Mouse (Mus musculus): ENCODE measurements around the gene Svs3b.
"Not testable (repeated sequence)": the region's sequence is repeated elsewhere in the genome, so short reads cannot be mapped to it uniquely, and the experiment has no call there.

The Svs3b gene

DNA sequence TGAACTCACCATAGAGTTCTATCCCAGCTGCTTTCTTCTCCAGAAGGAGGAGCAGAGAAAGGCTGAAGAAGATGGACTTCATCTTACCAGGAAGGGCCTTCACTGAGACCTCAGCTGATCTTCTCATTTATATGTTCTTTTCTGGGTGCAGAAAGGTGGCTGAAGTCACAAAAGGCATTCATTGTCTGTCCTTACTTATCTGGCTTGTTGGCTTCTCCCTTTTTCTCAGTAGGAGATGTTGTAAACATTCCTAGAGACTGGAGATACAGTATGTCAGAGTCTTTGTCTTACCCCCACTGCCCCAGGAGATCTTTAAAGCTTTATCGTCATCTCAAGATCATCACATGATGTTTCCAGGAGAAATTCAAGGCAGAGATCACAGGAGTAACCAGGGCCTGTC lies at the start of gene Svs3b:
TSS of gene Svs3b (minus strand) at position 101 of the 400 bp plus-strand sequence.
- not testable (repeated sequence) for DNase-seq (ENCODE audit: low spot score in 2 of 2)

DNA sequence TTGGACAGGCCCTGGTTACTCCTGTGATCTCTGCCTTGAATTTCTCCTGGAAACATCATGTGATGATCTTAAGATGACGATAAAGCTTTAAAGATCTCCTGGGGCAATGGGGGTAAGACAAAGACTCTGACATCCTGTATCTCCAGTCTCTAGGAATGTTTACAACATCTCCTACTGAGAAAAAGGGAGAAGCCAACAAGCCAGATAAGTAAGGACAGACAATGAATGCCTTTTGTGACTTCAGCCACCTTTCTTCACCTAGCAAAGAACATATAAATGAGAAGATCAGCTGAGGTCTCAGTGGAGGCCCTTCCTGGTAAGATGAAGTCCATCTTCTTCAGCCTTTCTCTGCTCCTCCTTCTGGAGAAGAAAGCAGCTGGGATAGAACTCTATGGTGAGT lies 32.5 kb upstream of the Svs3b start, which contains the start of gene Svs3a:
TSS of gene Svs3a (plus strand) at position 301 of the 400 bp plus-strand sequence.
- DNase-seq (ENCODE audit: low spot score in 2 of 2), result not testable (repeated sequence)

DNA sequence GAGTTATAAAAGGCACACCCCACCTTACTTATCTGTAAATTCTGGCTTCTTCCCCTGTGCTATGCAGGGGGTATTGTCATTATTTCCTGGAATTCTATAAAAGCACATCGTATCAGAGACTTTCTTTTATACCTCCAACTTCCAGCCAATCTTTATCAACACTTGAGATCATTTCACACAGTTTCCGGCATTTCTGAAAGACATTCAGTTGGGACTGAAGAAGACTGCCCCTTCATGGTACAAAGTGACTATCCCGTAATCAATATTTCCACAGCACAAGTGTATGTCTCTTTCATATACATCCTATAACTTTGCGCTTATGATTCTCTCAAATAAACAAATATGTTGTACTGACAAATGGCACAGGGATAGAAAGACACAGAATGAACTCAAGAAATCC lies 21.9 kb upstream of the Svs3b start, which contains the start of gene Svs4:
TSS of gene Svs4 (minus strand) at position 101 of the 400 bp plus-strand sequence.
- DNase-seq (ENCODE audit: low spot score in 2 of 2), result no peak

DNA sequence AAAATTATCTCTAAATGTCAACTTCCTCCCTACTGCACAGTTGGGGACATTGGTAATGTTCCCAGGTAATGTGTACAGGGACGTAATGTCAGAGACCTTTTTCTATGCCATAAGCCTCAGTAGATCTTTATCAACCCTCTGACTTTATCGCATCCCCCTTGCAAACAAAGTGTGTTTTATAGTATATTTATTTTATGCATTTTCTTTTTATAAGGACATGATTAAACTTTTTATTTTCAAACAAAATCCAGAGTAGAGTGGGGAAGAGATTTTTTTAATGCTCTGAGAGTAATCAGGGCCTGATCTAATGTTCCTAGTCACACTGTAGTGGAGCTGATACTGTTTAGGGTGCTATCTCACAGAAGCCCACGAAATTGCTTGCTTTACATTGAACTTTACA lies 18.1 kb downstream of the Svs3b start, which contains the start of gene Svs2:
TSS of gene Svs2 (minus strand) at position 101 of the 400 bp plus-strand sequence.
- DNase-seq (ENCODE audit: low spot score in 2 of 2), result no peak

DNA sequence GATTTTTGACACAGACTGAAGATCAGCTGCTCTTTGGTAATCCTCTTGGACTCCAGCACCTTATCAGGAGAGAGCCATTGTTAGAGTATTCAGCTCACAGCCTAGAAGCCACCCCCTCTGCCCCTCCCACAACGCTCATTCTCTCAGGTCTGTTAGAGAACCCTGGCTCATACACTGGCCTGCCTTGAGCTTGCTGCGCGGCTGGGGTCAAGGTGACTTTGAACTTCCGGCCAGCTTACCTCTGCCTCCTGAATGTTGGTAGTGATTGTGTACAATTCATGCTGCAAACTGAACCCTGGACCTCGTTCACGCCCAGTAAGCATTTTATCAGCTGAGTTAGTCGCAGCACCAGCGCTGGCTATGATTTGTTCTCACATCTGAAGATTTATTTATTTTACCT lies 23.8 kb downstream of the Svs3b start:
- no peak for DNase-seq (ENCODE audit: low spot score in 2 of 2)

DNA sequence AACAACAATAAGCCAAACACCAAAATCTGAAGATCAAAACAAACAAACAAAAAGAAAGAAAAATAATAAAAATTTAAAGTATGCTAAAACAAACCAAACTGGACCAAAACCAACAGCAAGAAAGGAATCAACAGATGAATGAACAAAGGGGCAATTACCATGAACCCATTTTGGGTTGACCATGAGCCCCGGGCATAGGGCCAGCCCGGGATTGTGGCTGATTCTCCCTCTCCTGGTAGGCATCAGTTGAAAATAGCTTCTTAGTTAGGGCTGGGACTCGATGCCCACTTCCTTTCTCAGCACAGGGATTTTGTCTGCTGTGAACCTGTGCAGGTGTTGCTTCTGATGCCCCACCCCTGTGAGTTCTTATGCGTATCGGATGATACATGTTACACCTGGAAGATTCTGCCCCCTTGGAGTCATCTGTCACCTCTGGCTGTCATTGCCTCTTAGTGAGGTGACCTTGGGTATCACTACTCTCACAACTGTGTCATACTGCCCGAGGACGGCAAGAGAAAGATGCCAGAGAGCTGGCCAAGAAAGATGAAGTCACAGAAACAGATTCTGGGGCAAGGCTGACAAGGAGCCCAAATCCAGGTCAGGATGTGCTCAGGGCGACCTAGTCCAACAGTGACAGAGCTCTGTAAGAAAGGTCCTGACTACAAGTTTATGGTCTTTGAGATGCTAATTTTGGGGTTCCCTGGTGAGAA lies 27.9 kb downstream of the Svs3b start:
- no peak for DNase-seq (ENCODE audit: low spot score in 2 of 2)

DNA sequence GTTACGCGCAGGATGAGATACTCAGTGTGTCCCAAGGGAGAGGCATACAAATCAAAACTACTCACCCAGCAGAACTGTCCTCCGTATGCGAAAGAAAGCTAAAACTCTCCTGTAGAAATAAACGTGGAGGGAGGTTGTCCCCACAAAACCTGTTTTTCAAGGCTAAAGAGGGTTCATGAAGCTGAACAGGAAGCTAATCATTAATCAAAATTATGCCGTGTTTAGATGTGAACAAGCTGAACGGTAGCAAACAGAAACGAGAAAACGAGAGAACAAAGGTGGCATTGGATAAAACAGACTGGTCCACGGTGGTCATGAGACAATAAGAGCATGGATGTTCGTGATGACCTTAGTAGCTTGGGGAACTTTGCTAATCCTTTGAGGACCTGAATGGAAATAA lies 34.9 kb downstream of the Svs3b start, which contains the start of gene Wfdc15b:
TSS of gene Wfdc15b (minus strand) at position 139 of the 400 bp plus-strand sequence.
- DNase-seq (ENCODE audit: low spot score in 2 of 2), result no peak

DNA sequence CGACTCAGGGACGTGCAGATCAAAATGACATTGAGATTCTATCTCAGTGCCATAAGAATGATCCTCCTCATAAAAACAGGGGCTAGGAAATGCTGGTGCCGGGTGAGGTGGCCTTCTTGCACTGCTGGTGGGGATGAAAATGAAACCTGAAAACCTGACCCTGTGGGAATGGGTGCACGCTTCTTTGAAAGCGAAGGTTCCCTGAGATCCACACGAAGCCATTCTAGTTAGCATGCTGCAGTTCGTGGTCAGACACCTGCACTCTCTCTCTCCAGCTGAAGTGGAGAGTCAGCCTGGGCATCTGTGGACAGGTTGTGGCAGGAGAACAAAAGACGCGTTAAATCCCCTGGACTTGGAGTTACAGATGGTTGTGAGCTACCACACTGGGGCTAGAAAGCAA lies 37.1 kb downstream of the Svs3b start:
- DNase-seq (ENCODE audit: low spot score in 2 of 2), result no peak

DNA sequence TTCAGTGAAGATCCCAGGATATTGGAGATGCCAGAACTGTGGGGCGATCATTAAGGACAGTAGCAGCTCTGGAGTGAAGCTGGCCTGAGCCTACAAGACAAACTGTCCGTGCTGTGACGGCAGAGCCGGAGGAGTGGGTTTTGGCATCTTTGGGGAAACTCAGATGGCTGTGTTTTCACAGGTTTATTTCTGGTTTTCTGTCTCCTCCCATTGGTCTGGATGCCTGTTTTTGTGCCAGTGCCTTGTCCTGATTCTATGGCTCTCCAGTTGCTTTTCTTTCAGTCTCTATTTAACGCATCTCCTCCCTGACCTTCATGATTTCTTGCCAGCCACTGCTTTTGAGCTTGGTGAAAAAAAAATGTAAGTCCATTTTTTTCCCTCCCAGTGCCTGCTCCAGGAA lies 43.7 kb downstream of the Svs3b start:
- DNase-seq (ENCODE audit: low spot score in 2 of 2), result no peak

DNA sequence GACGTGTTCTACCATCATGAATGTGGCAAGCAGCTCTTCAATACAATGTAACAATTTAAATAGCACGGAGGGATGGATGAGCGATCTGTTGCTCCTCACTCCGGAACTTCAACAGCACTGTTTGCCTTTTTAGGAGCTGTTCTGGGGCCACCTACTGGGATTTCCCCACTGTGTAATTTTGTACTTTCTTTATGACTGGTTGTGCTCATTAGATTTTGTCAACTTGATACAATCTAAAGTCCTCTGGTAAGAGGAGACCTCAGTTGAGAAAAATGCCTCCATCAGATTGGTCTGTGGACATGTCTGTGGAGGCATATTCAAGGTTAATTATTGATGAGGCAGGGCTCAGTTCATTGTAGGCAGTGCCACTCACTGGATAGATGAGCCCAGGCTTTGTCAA lies 45.5 kb downstream of the Svs3b start:
- no peak for DNase-seq (ENCODE audit: low spot score in 2 of 2)

DNA sequence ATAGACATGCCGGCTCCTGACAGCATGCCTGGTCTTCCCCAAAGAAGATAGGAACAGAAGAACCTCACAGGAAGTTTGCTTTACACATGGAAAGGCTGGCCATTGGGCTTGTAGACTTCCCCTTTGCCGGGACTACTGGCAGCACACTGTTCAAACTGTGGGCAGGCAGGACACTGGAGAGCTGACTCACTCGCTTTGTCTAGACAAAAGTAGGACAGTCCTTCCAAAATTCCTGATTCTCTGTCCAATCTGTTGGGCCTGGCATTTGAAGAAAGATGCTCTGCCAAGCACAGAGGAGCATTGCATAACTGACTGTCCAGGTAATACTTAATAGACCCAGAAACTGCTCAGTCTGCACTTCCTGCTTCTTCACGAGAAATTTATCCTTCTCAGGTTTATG lies 49.8 kb downstream of the Svs3b start:
- no peak for DNase-seq (ENCODE audit: low spot score in 2 of 2)

DNA sequence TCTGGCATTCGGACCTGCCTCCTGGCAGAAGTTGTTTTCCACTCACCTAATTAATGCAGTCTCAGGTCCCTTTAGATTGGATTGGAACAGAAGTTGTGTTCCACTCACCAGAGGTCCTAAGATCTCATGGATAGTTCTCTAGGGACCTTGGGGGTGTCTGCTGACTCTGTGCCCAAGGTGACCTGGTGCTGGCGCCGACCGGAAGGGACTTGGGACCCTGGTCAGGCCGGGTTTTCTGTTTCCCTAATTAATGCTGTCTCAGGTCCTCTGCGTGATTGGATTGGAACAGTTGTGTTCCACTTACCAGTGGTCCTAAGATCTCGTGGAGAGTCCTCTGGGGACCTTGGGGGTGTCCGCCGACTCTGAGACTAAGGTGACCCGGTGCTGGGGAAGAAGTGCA lies 50.4 kb downstream of the Svs3b start:
- not testable (repeated sequence) for DNase-seq (ENCODE audit: low spot score in 2 of 2)

Measured in spleen, postnatal 4 days (tissue).